Mouse (Mus musculus): Measurements from ENCODE around the gene Magel2. TPM values are rescaled to one million over a fixed set of nuclear protein-coding genes. Genes with fewer than 3 reads are reported as not detected.

Magel2 gene
- polyA plus RNA-seq, 1 experiment: 0.01 TPM

- H3K36me3 ChIP-seq (ENCODE audit: control insufficient read depth): no peaks in the 10 kb centered on the region
- peaks cover 15% of the 10 kb centered on the region for H3K9me3 ChIP-seq (ENCODE audit: control insufficient read depth, low read length)
- H3K4me1 ChIP-seq (ENCODE audit: control insufficient read depth): peaks cover 7% of the 10 kb centered on the region
- TF ChIP-seq TAL1 (IDR thresholded peaks at IDR 0.05; ENCODE audit: low read length) (no peak), GATA1 (IDR thresholded peaks at IDR 0.05; ENCODE audit: low read length) (no peak)
- no peaks in the 10 kb centered on the region for H3K27me3 ChIP-seq (ENCODE audit: control insufficient read depth)
- peak overlapping the region; percentile 62 for H3K4me3 ChIP-seq (replicated peaks)
Observed at GRCm38 (mm10) chr7:62419105-62419492, 42.3 kb downstream of the Magel2 start.

- Histone ChIP-seq H3K27me3 (ENCODE audit: control insufficient read depth) (no peaks in the 10 kb centered on the region), H3K36me3 (ENCODE audit: control insufficient read depth) (no peaks in the 10 kb centered on the region), H3K9me3 (ENCODE audit: control insufficient read depth, low read length) (peaks cover 15% of the 10 kb centered on the region), H3K4me1 (ENCODE audit: control insufficient read depth) (peaks cover 7% of the 10 kb centered on the region), H3K4me3 (replicated peaks) (peak within 1 kb of the TSS; percentile 62)
- TF ChIP-seq GATA1 (IDR thresholded peaks at IDR 0.05; ENCODE audit: low read length) (no peak), TAL1 (IDR thresholded peaks at IDR 0.05; ENCODE audit: low read length) (no peak)
Observed at GRCm38 (mm10) chr7:62419493-62420360, 42.9 kb downstream of the Magel2 start, which contains the start of gene Mkrn3. TSS of gene Mkrn3 (minus strand) at chr7:62420139.

- H3K9me3 ChIP-seq (ENCODE audit: control insufficient read depth, low read length): peaks cover 15% of the 10 kb centered on the region
- H3K4me1 ChIP-seq (ENCODE audit: control insufficient read depth): peaks cover 7% of the 10 kb centered on the region
- H3K27me3 ChIP-seq (ENCODE audit: control insufficient read depth): no peaks in the 10 kb centered on the region
- TF ChIP-seq TAL1 (IDR thresholded peaks at IDR 0.05; ENCODE audit: low read length) (no peak), GATA1 (IDR thresholded peaks at IDR 0.05; ENCODE audit: low read length) (no peak)
- no peaks in the 10 kb centered on the region for H3K36me3 ChIP-seq (ENCODE audit: control insufficient read depth)
- no peak overlapping the region for H3K4me3 ChIP-seq (replicated peaks)
Observed at GRCm38 (mm10) chr7:62420566-62420965, 43.8 kb downstream of the Magel2 start.

GRCm38 (mm10) chr7:62423210-62423609 lies 46.4 kb downstream of the Magel2 start:
- no peak for TF ChIP-seq GATA1 (IDR thresholded peaks at IDR 0.05; ENCODE audit: low read length)
- TF ChIP-seq TAL1 (IDR thresholded peaks at IDR 0.05; ENCODE audit: low read length): no peak
- no peaks in the 10 kb centered on the region for H3K27me3 ChIP-seq (ENCODE audit: control insufficient read depth)
- peaks cover 15% of the 10 kb centered on the region for H3K9me3 ChIP-seq (ENCODE audit: control insufficient read depth, low read length)
- H3K4me1 ChIP-seq (ENCODE audit: control insufficient read depth): peaks cover 7% of the 10 kb centered on the region
- H3K36me3 ChIP-seq (ENCODE audit: control insufficient read depth): no peaks in the 10 kb centered on the region
- H3K4me3 ChIP-seq (replicated peaks): no peak overlapping the region

GRCm38 (mm10) chr7:62428337-62428736 lies 51.5 kb downstream of the Magel2 start:
- no peaks in the 10 kb centered on the region for H3K27me3 ChIP-seq (ENCODE audit: control insufficient read depth)
- no peaks in the 10 kb centered on the region for H3K4me1 ChIP-seq (ENCODE audit: control insufficient read depth)
- no peaks in the 10 kb centered on the region for H3K36me3 ChIP-seq (ENCODE audit: control insufficient read depth)
- no peak overlapping the region for H3K4me3 ChIP-seq (replicated peaks)
- H3K9me3 ChIP-seq (ENCODE audit: control insufficient read depth, low read length): no peaks in the 10 kb centered on the region
- TF ChIP-seq TAL1 (IDR thresholded peaks at IDR 0.05; ENCODE audit: low read length) (no peak), GATA1 (IDR thresholded peaks at IDR 0.05; ENCODE audit: low read length) (no peak)

Other genes starting within 250 kb of the Magel2 start
- 0.03 TPM in 1 of 2 replicates, not detected in the other for gene Ndn, start 30.4 kb upstream of the Magel2 start, polyA plus RNA-seq (2012)
- not detected in 2 replicates for gene Mkrn3, start 43.1 kb downstream of the Magel2 start, polyA plus RNA-seq (2012)
- 0.02 and 0.06 TPM in 2 replicates for gene Peg12, start 87.5 kb downstream of the Magel2 start, polyA plus RNA-seq (2012)

All from erythroblast, embryonic 14.5 days (primary cell).